Mouse (Mus musculus): Measurements from ENCODE around the gene Lsp1. TPM values are rescaled to one million over a fixed set of nuclear protein-coding genes. Genes with fewer than 3 reads are reported as not detected.

The Lsp1 gene
- polyA plus RNA-seq, 1 experiment from 2014 or later = 48.6 TPM

DNA sequence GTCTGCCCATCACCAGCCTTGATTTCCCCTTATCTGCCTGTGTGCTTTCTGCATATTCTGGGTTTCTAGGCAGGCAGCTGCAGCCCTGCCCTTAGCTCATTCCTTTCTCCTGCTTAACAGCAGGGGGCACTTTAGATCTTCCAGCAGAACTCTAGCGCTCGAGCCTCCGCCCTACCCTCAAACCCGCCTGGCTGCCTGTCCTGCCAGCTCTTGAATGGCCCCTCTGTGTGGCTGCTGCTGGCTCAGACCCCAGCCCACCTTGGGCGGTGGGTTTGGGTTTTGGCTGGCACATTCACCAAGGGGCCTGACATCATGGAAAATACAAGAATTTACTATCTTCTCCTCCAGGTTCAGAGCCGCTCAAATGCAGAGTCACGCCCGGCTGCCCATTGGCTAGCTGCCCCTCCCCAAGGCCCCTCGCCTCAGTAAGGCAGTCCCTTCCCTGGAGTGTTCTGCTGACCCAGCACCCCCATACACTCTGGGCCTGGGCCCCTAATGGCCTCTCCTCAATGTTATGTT lies 26.8 kb downstream of the Lsp1 start:
- Histone ChIP-seq H3K9me3 (ENCODE audit: control insufficient read depth, low read length) (no peaks in the 10 kb centered on the region), H3K9ac (ENCODE audit: low read length) (peak overlapping the region; percentile 57), H3K4me1 (ENCODE audit: control insufficient read depth in 2 of 2, insufficient read depth in 2 of 2, low read length in 2 of 2) (peaks cover 34 to 51% of the 10 kb centered on the region in 2 experiments), H3K4me2 (ENCODE audit: low read length) (no peak overlapping the region), H3K27me3 (ENCODE audit: control insufficient read depth, insufficient read depth, low read length) (no peaks in the 10 kb centered on the region), H3K4me3 (ENCODE audit: control insufficient read depth in 1 of 2, insufficient read depth in 1 of 2, low read depth in 1 of 2, low read length in 2 of 2) (no peak overlapping the region), H3K36me3 (ENCODE audit: control insufficient read depth, insufficient read depth, low read length) (peaks cover 57% of the 10 kb centered on the region), H3K27ac (replicated peaks in 1 of 2; ENCODE audit: control insufficient read depth in 1 of 2, insufficient read depth in 1 of 2, low read depth in 2 of 2, low read length in 2 of 2) (peak overlapping the region; percentile 72 to 98)
- WGBS = 17% methylated on average over 9 of the region's 9 CpGs
- peak; percentile 51 for ATAC-seq (ENCODE audit: insufficient number of reproducible peaks, insufficient read depth, low FRiP score, low read depth)

DNA sequence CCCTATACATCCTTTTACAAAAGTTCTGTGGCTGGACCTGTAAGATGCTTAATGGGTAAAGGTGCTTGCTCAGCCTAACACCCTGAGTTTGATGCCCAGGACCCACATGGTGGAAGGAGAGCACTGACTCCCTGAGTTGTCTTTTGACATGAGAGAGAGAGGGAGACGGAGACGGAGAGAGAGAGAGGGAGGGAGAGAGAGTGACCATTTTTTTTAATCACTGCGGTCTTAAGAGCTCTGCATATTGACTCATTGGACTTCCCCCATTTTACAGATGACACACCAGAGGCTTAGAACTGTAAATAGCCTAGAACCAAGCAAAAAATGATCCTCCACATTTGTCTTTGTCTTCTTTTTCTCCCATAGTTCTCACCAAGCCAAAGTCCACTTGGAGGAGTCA lies 27.4 kb downstream of the Lsp1 start:
- no peak for ATAC-seq (ENCODE audit: insufficient number of reproducible peaks, insufficient read depth, low FRiP score, low read depth)
- H3K9ac ChIP-seq (ENCODE audit: low read length) = peak overlapping the region; percentile 57; the same call in 1 of the 2 replicates
- H3K4me1 ChIP-seq (ENCODE audit: control insufficient read depth in 2 of 2, insufficient read depth in 2 of 2, low read length in 2 of 2) = peaks cover 28 to 45% of the 10 kb centered on the region in 2 experiments
- H3K27ac ChIP-seq (replicated peaks in 1 of 2; ENCODE audit: control insufficient read depth in 1 of 2, insufficient read depth in 1 of 2, low read depth in 2 of 2, low read length in 2 of 2) = peak overlapping the region; percentile 57 to 98
- 88% methylated on average over 3 of the region's 3 CpGs for WGBS
- no peaks in the 10 kb centered on the region for H3K9me3 ChIP-seq (ENCODE audit: control insufficient read depth, low read length)
- H3K4me2 ChIP-seq (ENCODE audit: low read length) = no peak overlapping the region
- peaks cover 57% of the 10 kb centered on the region for H3K36me3 ChIP-seq (ENCODE audit: control insufficient read depth, insufficient read depth, low read length)
- H3K27me3 ChIP-seq (ENCODE audit: control insufficient read depth, insufficient read depth, low read length) = no peaks in the 10 kb centered on the region
- H3K4me3 ChIP-seq (ENCODE audit: control insufficient read depth in 1 of 2, insufficient read depth in 1 of 2, low read depth in 1 of 2, low read length in 2 of 2) = no peak overlapping the region

DNA sequence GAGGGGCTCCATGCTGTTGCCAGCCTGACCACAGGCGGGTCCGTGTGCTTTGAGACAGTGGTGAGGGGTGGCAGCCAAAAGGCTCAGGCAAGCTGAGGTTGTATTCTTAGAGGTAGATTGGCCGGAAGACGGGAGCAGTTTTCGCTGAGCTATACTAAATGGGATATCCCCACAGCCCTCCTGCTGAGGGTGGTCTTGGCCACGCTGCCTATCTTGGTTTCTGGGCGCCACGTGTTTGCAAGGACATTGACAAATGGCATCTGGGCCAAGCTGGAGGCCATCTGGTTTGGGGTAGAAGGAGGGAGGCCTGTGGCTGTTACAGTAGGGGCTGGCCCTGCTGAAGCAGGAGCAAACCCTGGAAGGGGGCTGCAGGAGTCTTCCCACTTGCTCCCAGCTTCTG lies 32.9 kb downstream of the Lsp1 start:
- no peaks in the 10 kb centered on the region for H3K27me3 ChIP-seq (ENCODE audit: control insufficient read depth, insufficient read depth, low read length)
- H3K4me2 ChIP-seq (ENCODE audit: low read length) = no peak overlapping the region
- no peak overlapping the region for H3K4me3 ChIP-seq (ENCODE audit: control insufficient read depth in 1 of 2, insufficient read depth in 1 of 2, low read depth in 1 of 2, low read length in 2 of 2)
- ATAC-seq (ENCODE audit: insufficient number of reproducible peaks, insufficient read depth, low FRiP score, low read depth) = no peak
- no peak overlapping the region for H3K9ac ChIP-seq (ENCODE audit: low read length)
- peaks cover 46% of the 10 kb centered on the region for H3K36me3 ChIP-seq (ENCODE audit: control insufficient read depth, insufficient read depth, low read length)
- H3K27ac ChIP-seq (replicated peaks in 1 of 2; ENCODE audit: control insufficient read depth in 1 of 2, insufficient read depth in 1 of 2, low read depth in 2 of 2, low read length in 2 of 2) = no peak overlapping the region
- WGBS = 86% methylated on average over 8 of the region's 8 CpGs
- no peaks in the 10 kb centered on the region for H3K9me3 ChIP-seq (ENCODE audit: control insufficient read depth, low read length)
- peaks cover 8 to 10% of the 10 kb centered on the region in 2 experiments for H3K4me1 ChIP-seq (ENCODE audit: control insufficient read depth in 2 of 2, insufficient read depth in 2 of 2, low read length in 2 of 2)

DNA sequence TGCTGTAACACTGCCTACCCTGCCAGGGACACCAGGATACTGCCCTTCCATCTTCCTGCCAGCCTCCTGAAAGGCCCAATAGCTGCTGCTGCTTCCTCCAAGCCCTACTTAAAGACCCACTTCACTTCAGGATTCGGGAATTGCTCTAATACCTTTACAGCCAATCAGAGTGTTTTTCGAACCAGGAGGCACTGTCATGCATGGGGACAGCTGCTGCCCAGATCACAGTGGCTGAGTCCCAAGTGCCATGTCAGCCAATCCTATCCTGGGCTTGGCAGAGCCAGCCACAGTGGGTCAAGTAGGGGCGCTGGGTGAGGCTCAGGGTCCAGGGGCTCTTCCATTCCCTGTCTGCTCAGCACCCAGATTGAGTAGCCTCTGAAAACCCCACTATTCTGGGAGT lies 35.5 kb downstream of the Lsp1 start:
- Histone ChIP-seq H3K4me2 (ENCODE audit: low read length) (no peak overlapping the region), H3K27ac (replicated peaks in 1 of 2; ENCODE audit: control insufficient read depth in 1 of 2, insufficient read depth in 1 of 2, low read depth in 2 of 2, low read length in 2 of 2) (no peak overlapping the region), H3K9me3 (ENCODE audit: control insufficient read depth, low read length) (no peaks in the 10 kb centered on the region), H3K36me3 (ENCODE audit: control insufficient read depth, insufficient read depth, low read length) (peaks cover 20% of the 10 kb centered on the region; the same call in 1 of the 2 replicates), H3K4me3 (ENCODE audit: control insufficient read depth in 1 of 2, insufficient read depth in 1 of 2, low read depth in 1 of 2, low read length in 2 of 2) (no peak overlapping the region), H3K27me3 (ENCODE audit: control insufficient read depth, insufficient read depth, low read length) (no peaks in the 10 kb centered on the region), H3K4me1 (ENCODE audit: control insufficient read depth in 2 of 2, insufficient read depth in 2 of 2, low read length in 2 of 2) (peaks cover 21 to 22% of the 10 kb centered on the region in 2 experiments), H3K9ac (ENCODE audit: low read length) (no peak overlapping the region)
- WGBS = 77% methylated on average over 3 of the region's 3 CpGs
- ATAC-seq (ENCODE audit: insufficient number of reproducible peaks, insufficient read depth, low FRiP score, low read depth) = no peak

DNA sequence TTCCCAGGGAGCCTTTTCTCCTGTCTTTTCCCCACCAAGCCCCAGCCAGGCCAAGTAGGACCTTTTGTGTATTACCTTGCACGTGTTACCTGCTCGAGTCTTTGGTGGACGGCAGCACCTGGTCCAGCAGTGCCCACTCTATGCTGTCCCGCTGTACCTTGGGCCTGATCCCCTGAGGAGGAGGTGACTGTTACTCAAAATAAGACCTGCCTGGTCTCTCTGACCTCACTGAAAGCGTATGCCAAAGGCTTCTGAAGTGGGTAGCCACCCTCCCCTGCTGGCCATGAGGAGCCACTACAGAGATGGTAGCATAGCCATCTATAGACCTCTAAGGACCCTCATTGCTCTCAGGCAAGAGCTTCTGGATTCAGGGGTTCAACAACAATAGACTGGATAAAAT lies 36.2 kb downstream of the Lsp1 start:
- no peak overlapping the region for H3K4me3 ChIP-seq (ENCODE audit: control insufficient read depth in 1 of 2, insufficient read depth in 1 of 2, low read depth in 1 of 2, low read length in 2 of 2)
- peaks cover 21 to 22% of the 10 kb centered on the region in 2 experiments for H3K4me1 ChIP-seq (ENCODE audit: control insufficient read depth in 2 of 2, insufficient read depth in 2 of 2, low read length in 2 of 2)
- WGBS = 86% methylated on average over 5 of the region's 5 CpGs
- H3K27me3 ChIP-seq (ENCODE audit: control insufficient read depth, insufficient read depth, low read length) = no peaks in the 10 kb centered on the region
- H3K36me3 ChIP-seq (ENCODE audit: control insufficient read depth, insufficient read depth, low read length) = peaks cover 14% of the 10 kb centered on the region; the same call in 1 of the 2 replicates
- H3K9ac ChIP-seq (ENCODE audit: low read length) = no peak overlapping the region
- no peak for ATAC-seq (ENCODE audit: insufficient number of reproducible peaks, insufficient read depth, low FRiP score, low read depth)
- no peak overlapping the region for H3K4me2 ChIP-seq (ENCODE audit: low read length)
- H3K27ac ChIP-seq (replicated peaks in 1 of 2; ENCODE audit: control insufficient read depth in 1 of 2, insufficient read depth in 1 of 2, low read depth in 2 of 2, low read length in 2 of 2) = no peak overlapping the region
- no peaks in the 10 kb centered on the region for H3K9me3 ChIP-seq (ENCODE audit: control insufficient read depth, low read length)

DNA sequence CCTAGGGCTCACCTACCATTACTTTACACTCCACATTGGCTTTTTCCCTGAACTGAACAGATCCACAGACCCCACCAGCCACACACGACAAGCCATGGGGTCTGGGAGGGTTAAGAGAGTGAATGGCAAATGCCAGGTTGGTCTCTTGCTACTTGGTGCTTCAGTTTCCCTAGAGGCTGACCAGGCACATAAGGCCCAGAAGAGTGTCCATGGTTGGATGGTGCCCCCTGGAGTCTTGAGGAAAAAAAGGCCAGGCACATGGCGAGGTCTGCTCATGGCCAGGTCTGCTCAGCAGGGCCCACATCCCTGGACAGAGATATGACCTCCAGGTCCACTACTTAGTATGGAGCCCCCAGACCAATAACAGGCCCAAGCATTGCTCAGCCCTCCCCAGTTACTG lies 37.2 kb downstream of the Lsp1 start:
- no peaks in the 10 kb centered on the region for H3K9me3 ChIP-seq (ENCODE audit: control insufficient read depth, low read length)
- ATAC-seq (ENCODE audit: insufficient number of reproducible peaks, insufficient read depth, low FRiP score, low read depth) = no peak
- no peaks in the 10 kb centered on the region for H3K27me3 ChIP-seq (ENCODE audit: control insufficient read depth, insufficient read depth, low read length)
- no peak overlapping the region for H3K27ac ChIP-seq (replicated peaks in 1 of 2; ENCODE audit: control insufficient read depth in 1 of 2, insufficient read depth in 1 of 2, low read depth in 2 of 2, low read length in 2 of 2)
- peaks cover 21 to 22% of the 10 kb centered on the region in 2 experiments for H3K4me1 ChIP-seq (ENCODE audit: control insufficient read depth in 2 of 2, insufficient read depth in 2 of 2, low read length in 2 of 2)
- WGBS = 85% methylated on average over 2 of the region's 2 CpGs
- H3K4me2 ChIP-seq (ENCODE audit: low read length) = no peak overlapping the region
- H3K9ac ChIP-seq (ENCODE audit: low read length) = no peak overlapping the region
- H3K4me3 ChIP-seq (ENCODE audit: control insufficient read depth in 1 of 2, insufficient read depth in 1 of 2, low read depth in 1 of 2, low read length in 2 of 2) = no peak overlapping the region
- H3K36me3 ChIP-seq (ENCODE audit: control insufficient read depth, insufficient read depth, low read length) = 0 out of 2 replicates have a peak, but pooled peaks cover 10% of the 10 kb centered on the region

DNA sequence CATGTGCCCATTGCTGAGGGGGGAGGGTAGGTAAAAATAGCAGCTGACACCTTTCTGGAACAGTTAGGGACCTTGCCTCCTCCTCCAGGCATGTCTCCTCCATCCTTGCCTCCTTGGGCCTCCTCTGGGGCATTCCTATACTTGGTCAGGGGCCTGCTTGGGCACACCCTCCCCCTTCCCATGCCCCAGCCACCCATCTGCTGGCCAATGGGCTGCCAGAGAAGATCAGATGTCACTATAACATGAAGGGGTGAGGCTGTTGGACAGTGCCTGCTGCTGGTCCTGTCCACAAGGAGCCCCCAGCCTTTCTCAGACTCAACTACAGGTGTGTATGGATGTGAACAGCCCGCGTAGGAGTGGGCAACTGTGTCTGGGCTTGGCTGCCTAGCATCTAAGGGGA lies 38.0 kb downstream of the Lsp1 start, which contains the start of gene Tnnt3:
Gene Tnnt3, plus strand, starts transcription at position 262 of the 400 bp plus-strand sequence.
- Histone ChIP-seq H3K9ac (ENCODE audit: low read length) (no peak within 1 kb of the TSS), H3K27ac (replicated peaks in 1 of 2; ENCODE audit: control insufficient read depth in 1 of 2, insufficient read depth in 1 of 2, low read depth in 2 of 2, low read length in 2 of 2) (peak within 1 kb of the TSS; percentile 49 to 72), H3K4me2 (ENCODE audit: low read length) (no peak within 1 kb of the TSS), H3K36me3 (ENCODE audit: control insufficient read depth, insufficient read depth, low read length) (0 out of 2 replicates have a peak, but pooled peaks cover 8% of the 10 kb centered on the region), H3K4me3 (ENCODE audit: control insufficient read depth in 1 of 2, insufficient read depth in 1 of 2, low read depth in 1 of 2, low read length in 2 of 2) (no peak within 1 kb of the TSS), H3K4me1 (ENCODE audit: control insufficient read depth in 2 of 2, insufficient read depth in 2 of 2, low read length in 2 of 2) (peaks cover 21 to 22% of the 10 kb centered on the region in 2 experiments), H3K27me3 (ENCODE audit: control insufficient read depth, insufficient read depth, low read length) (no peaks in the 10 kb centered on the region), H3K9me3 (ENCODE audit: control insufficient read depth, low read length) (no peaks in the 10 kb centered on the region)
- no peak for ATAC-seq (ENCODE audit: insufficient number of reproducible peaks, insufficient read depth, low FRiP score, low read depth)
- WGBS = 92% methylated on average over 2 of the region's 2 CpGs
